Mouse (Mus musculus) hindbrain, embryonic 15.5 days (tissue): Measurements from ENCODE around the gene Cntnap2. TPM values are rescaled to one million over a fixed set of nuclear protein-coding genes. Genes with fewer than 3 reads are reported as not detected.

Experiments
- ATAC-seq: fragments of 200-750 bp; cut with Nextera tagmentation; 2 replicates; pipeline ENCODE4 v1.8.0; 2017; ENCODE audit warnings: low read depth, moderate number of reproducible peaks, moderate TSS enrichment; ENCODE audit not compliant: low FRiP score
- H3K27ac ChIP-seq: fragments of 300-500 bp; sonication (generic); replicated peaks from 2 replicates; pipeline ENCODE4 v1.5.1; 2015; ENCODE audit warnings: mild to moderate bottlenecking, inconsistent platforms
- H3K27me3 ChIP-seq: fragments of 300-500 bp; sonication (generic); 2 replicates; pipeline ENCODE4 v1.6.1; 2015; ENCODE audit warnings: control low read depth, inconsistent platforms
- H3K36me3 ChIP-seq: fragments of 300-500 bp; sonication (generic); 2 replicates; pipeline ENCODE4 v1.6.1; 2015; ENCODE audit warnings: control low read depth, inconsistent platforms
- H3K4me1 ChIP-seq: fragments of 300-500 bp; sonication (generic); replicated peaks from 2 replicates; pipeline ENCODE4 v1.6.1; 2015; ENCODE audit warnings: control low read depth, inconsistent platforms
- H3K4me2 ChIP-seq: fragments of 300-500 bp; sonication (generic); 2 replicates; pipeline ENCODE4 v1.6.1; 2015; ENCODE audit warnings: moderate library complexity, mild to moderate bottlenecking, inconsistent platforms
- H3K4me3 ChIP-seq: fragments of 300-500 bp; sonication (generic); 2 replicates; pipeline ENCODE4 v1.5.1; 2015; ENCODE audit warnings: mild to moderate bottlenecking, inconsistent platforms
- H3K9ac ChIP-seq: fragments of 300-500 bp; sonication (generic); 2 replicates; pipeline ENCODE4 v1.6.1; 2015; ENCODE audit warnings: inconsistent platforms
- H3K9me3 ChIP-seq: fragments of 300-500 bp; sonication (generic); 2 replicates; pipeline ENCODE4 v1.6.1; 2016; ENCODE audit warnings: control low read depth, inconsistent platforms
- WGBS: fragments of 180-500 bp; shearing (Covaris S2); methylation state at CpG from one replicate; pipeline ENCODE4 v1.1.7; 2015; 5-methylcytosine and 5-hydroxymethylcytosine counted together
- polyA plus RNA-seq: library from polyadenylated mRNA; unstranded; fragments of >200 nt; fragmentation: Nextera tagmentation; extraction: Ambion mirVana; gene quantifications from 2 replicates; pipeline ENCODE4 v1.2.1, GENCODE M21; 2015

Gene Cntnap2
- polyA plus RNA-seq, 1 experiment from 2014 or later = 56.5 TPM

GRCm38 (mm10) chr6:45345953-45346352 is 286.8 kb downstream of the Cntnap2 start:
- Histone ChIP-seq H3K9me3 (no peaks in the 10 kb centered on the region), H3K4me1 (no peaks in the 10 kb centered on the region), H3K27me3 (no peaks in the 10 kb centered on the region), H3K4me2 (no peak overlapping the region), H3K27ac (no peak overlapping the region), H3K9ac (no peak overlapping the region), H3K36me3 (no peaks in the 10 kb centered on the region), H3K4me3 (no peak overlapping the region)
- ATAC-seq = no peak

- no peaks in the 10 kb centered on the region for H3K4me1 ChIP-seq
- no peak overlapping the region for H3K27ac ChIP-seq
- no peaks in the 10 kb centered on the region for H3K36me3 ChIP-seq
- H3K9me3 ChIP-seq = no peaks in the 10 kb centered on the region
- H3K9ac ChIP-seq = no peak overlapping the region
- H3K4me2 ChIP-seq = no peak overlapping the region
- ATAC-seq = no peak
- H3K27me3 ChIP-seq = no peaks in the 10 kb centered on the region
- WGBS = 13% methylated on average over 1 of the region's 1 CpGs
- no peak overlapping the region for H3K4me3 ChIP-seq
These were observed 307.3 kb downstream of the Cntnap2 start for GRCm38 (mm10) chr6:45366442-45366841.

- Histone ChIP-seq H3K9ac (no peak overlapping the region), H3K27me3 (no peaks in the 10 kb centered on the region), H3K36me3 (no peaks in the 10 kb centered on the region), H3K27ac (no peak overlapping the region), H3K9me3 (no peaks in the 10 kb centered on the region), H3K4me3 (no peak overlapping the region), H3K4me2 (no peak overlapping the region), H3K4me1 (no peaks in the 10 kb centered on the region)
- 40% methylated on average over 7 of the region's 7 CpGs for WGBS
- no peak for ATAC-seq
These were observed 322.0 kb downstream of the Cntnap2 start for GRCm38 (mm10) chr6:45381126-45381525.

GRCm38 (mm10) chr6:45389034-45389433 is 329.9 kb downstream of the Cntnap2 start:
- Histone ChIP-seq H3K27ac (no peak overlapping the region), H3K9me3 (no peaks in the 10 kb centered on the region), H3K36me3 (no peaks in the 10 kb centered on the region), H3K4me3 (no peak overlapping the region), H3K9ac (no peak overlapping the region), H3K4me2 (no peak overlapping the region), H3K27me3 (no peaks in the 10 kb centered on the region), H3K4me1 (no peaks in the 10 kb centered on the region)
- no peak for ATAC-seq
- WGBS = 48% methylated on average over 1 of the region's 1 CpGs

GRCm38 (mm10) chr6:45413629-45414028 is 354.5 kb downstream of the Cntnap2 start:
- no peak overlapping the region for H3K4me3 ChIP-seq
- no peaks in the 10 kb centered on the region for H3K4me1 ChIP-seq
- no peaks in the 10 kb centered on the region for H3K9me3 ChIP-seq
- H3K9ac ChIP-seq = no peak overlapping the region
- no peak overlapping the region for H3K27ac ChIP-seq
- H3K4me2 ChIP-seq = no peak overlapping the region
- H3K36me3 ChIP-seq = no peaks in the 10 kb centered on the region
- no peaks in the 10 kb centered on the region for H3K27me3 ChIP-seq
- WGBS = 77% methylated on average over 2 of the region's 2 CpGs
- no peak for ATAC-seq

- H3K4me2 ChIP-seq = no peak overlapping the region
- H3K36me3 ChIP-seq = no peaks in the 10 kb centered on the region
- H3K9ac ChIP-seq = no peak overlapping the region
- H3K4me3 ChIP-seq = no peak overlapping the region
- no peak for ATAC-seq
- H3K9me3 ChIP-seq = no peaks in the 10 kb centered on the region
- H3K4me1 ChIP-seq = no peaks in the 10 kb centered on the region
- 98% methylated on average over 1 of the region's 1 CpGs for WGBS
- H3K27ac ChIP-seq = no peak overlapping the region
- no peaks in the 10 kb centered on the region for H3K27me3 ChIP-seq
These were observed 396.3 kb downstream of the Cntnap2 start for GRCm38 (mm10) chr6:45455424-45455823.

GRCm38 (mm10) chr6:45518221-45518620 is 459.1 kb downstream of the Cntnap2 start:
- no peaks in the 10 kb centered on the region for H3K9me3 ChIP-seq
- H3K9ac ChIP-seq = no peak overlapping the region
- no peak for ATAC-seq
- H3K27ac ChIP-seq = no peak overlapping the region
- no peaks in the 10 kb centered on the region for H3K27me3 ChIP-seq
- 71% methylated on average over 3 of the region's 3 CpGs for WGBS
- H3K4me3 ChIP-seq = no peak overlapping the region
- no peaks in the 10 kb centered on the region for H3K4me1 ChIP-seq
- no peaks in the 10 kb centered on the region for H3K36me3 ChIP-seq
- no peak overlapping the region for H3K4me2 ChIP-seq

GRCm38 (mm10) chr6:45536999-45537398 is 477.8 kb downstream of the Cntnap2 start:
- no peak overlapping the region for H3K27ac ChIP-seq
- H3K9ac ChIP-seq = no peak overlapping the region
- H3K27me3 ChIP-seq = no peaks in the 10 kb centered on the region
- H3K36me3 ChIP-seq = no peaks in the 10 kb centered on the region
- 40% methylated on average over 2 of the region's 2 CpGs for WGBS
- no peak for ATAC-seq
- H3K4me3 ChIP-seq = no peak overlapping the region
- H3K4me2 ChIP-seq = no peak overlapping the region
- H3K9me3 ChIP-seq = no peaks in the 10 kb centered on the region
- H3K4me1 ChIP-seq = no peaks in the 10 kb centered on the region

GRCm38 (mm10) chr6:45544319-45544875 is 485.2 kb downstream of the Cntnap2 start:
- Histone ChIP-seq H3K36me3 (no peaks in the 10 kb centered on the region), H3K4me1 (peaks cover 9% of the 10 kb centered on the region), H3K4me2 (no peak overlapping the region), H3K9me3 (no peaks in the 10 kb centered on the region), H3K27me3 (no peaks in the 10 kb centered on the region), H3K27ac (no peak overlapping the region), H3K9ac (no peak overlapping the region), H3K4me3 (no peak overlapping the region)
- ATAC-seq = peak; percentile 74
- WGBS = 16% methylated on average over 7 of the region's 7 CpGs

- no peak for ATAC-seq
- Histone ChIP-seq H3K4me1 (no peaks in the 10 kb centered on the region), H3K36me3 (no peaks in the 10 kb centered on the region), H3K27ac (no peak overlapping the region), H3K9ac (no peak overlapping the region), H3K4me3 (no peak overlapping the region), H3K27me3 (no peaks in the 10 kb centered on the region), H3K4me2 (no peak overlapping the region), H3K9me3 (no peaks in the 10 kb centered on the region)
- WGBS = 95% methylated on average over 1 of the region's 1 CpGs
These were observed 500.6 kb downstream of the Cntnap2 start for GRCm38 (mm10) chr6:45559724-45560123.

- no peak overlapping the region for H3K27ac ChIP-seq
- H3K36me3 ChIP-seq = no peaks in the 10 kb centered on the region
- H3K27me3 ChIP-seq = no peaks in the 10 kb centered on the region
- no peak overlapping the region for H3K9ac ChIP-seq
- H3K4me1 ChIP-seq = no peaks in the 10 kb centered on the region
- H3K4me2 ChIP-seq = no peak overlapping the region
- WGBS = 75% methylated on average over 6 of the region's 6 CpGs
- ATAC-seq = no peak
- no peaks in the 10 kb centered on the region for H3K9me3 ChIP-seq
- H3K4me3 ChIP-seq = no peak overlapping the region
These were observed 525.4 kb downstream of the Cntnap2 start for GRCm38 (mm10) chr6:45584467-45585094.

GRCm38 (mm10) chr6:45589084-45589483 is 529.9 kb downstream of the Cntnap2 start:
- ATAC-seq = no peak
- Histone ChIP-seq H3K36me3 (no peaks in the 10 kb centered on the region), H3K4me3 (no peak overlapping the region), H3K9me3 (no peaks in the 10 kb centered on the region), H3K27me3 (no peaks in the 10 kb centered on the region), H3K4me2 (no peak overlapping the region), H3K4me1 (no peaks in the 10 kb centered on the region), H3K27ac (no peak overlapping the region), H3K9ac (no peak overlapping the region)

- no peak overlapping the region for H3K27ac ChIP-seq
- no peak overlapping the region for H3K9ac ChIP-seq
- H3K36me3 ChIP-seq = no peaks in the 10 kb centered on the region
- no peak overlapping the region for H3K4me3 ChIP-seq
- ATAC-seq = no peak
- H3K4me2 ChIP-seq = no peak overlapping the region
- no peaks in the 10 kb centered on the region for H3K9me3 ChIP-seq
- no peaks in the 10 kb centered on the region for H3K27me3 ChIP-seq
- no peaks in the 10 kb centered on the region for H3K4me1 ChIP-seq
These were observed 587.9 kb downstream of the Cntnap2 start for GRCm38 (mm10) chr6:45647017-45647416.
